10 mouse cellular contexts compared by ENCODE assay signal in the genomic region with DNA sequence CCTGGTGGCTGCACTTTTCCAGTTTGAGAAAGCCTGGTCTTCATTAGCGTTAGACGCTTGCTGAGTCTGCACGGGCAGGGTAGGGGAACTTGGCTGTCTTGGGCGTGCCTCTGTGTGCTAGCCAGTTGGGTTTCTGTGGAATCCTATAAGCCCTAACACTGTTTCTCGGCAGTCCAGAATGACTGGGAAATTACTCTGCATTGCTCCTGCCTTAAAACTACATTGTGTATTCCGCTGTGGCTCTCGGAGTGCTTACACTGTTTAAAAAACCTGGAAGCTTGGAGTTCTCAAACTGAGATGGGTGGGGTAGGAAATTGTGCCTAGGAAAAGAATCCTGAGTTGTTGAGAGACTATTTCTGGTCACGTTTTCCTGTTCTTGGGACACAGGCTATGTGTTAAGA.
DNase-seq lines count a peak whose midpoint lies in the region; ATAC-seq lines count a peak whose summit lies in the region.
"Had no signal": no experiment of that assay in that cellular context is flagged by ENCODE, and none has a peak within 500 bp of the region (broad histone marks: within the 10 kb centered on the region; RNA-seq: fewer than 3 reads in every experiment).

No protein-coding gene starts in this region.

- no peaks in the 10 kb centered on the region for H3K9me3 ChIP-seq in kidney, embryonic 15.5 days (replicated peaks)
- no peaks in the 10 kb centered on the region for H3K9me3 ChIP-seq in embryonic facial prominence, embryonic 10.5 days
- H3K9me3 ChIP-seq in hindbrain, embryonic 13.5 days: no peaks in the 10 kb centered on the region
- H3K9me3 ChIP-seq: neural tube, embryonic 12.5 days had no signal

- DNase-seq in kidney, adult 18-20 months: no peak
- DNase-seq in embryonic facial prominence, embryonic 10.5 days (ENCODE audit: low spot score): peak; percentile 67
- peak; percentile 18 for DNase-seq in lung, postnatal 14 days
- DNase-seq in layer of hippocampus, adult 18-20 months (ENCODE audit: low spot score in 2 of 2): no peak
- no peak for DNase-seq in frontal cortex, postnatal 14 days (ENCODE audit: low spot score in 2 of 2)
- DNase-seq in layer of hippocampus, adult 9-11 months: no peak
- DNase-seq: cerebellum, adult 18-20 months had no signal

- no peaks in the 10 kb centered on the region for H3K27me3 ChIP-seq in kidney, embryonic 15.5 days
- no peaks in the 10 kb centered on the region for H3K27me3 ChIP-seq in embryonic facial prominence, embryonic 10.5 days (replicated peaks; ENCODE audit: low read depth, poor library complexity, severe bottlenecking)
- no peaks in the 10 kb centered on the region for H3K27me3 ChIP-seq in hindbrain, embryonic 13.5 days
- H3K27me3 ChIP-seq: neural tube, embryonic 12.5 days had no signal

- peaks cover 18% of the 10 kb centered on the region; the same call in 1 of the 2 replicates for H3K36me3 ChIP-seq in kidney, embryonic 15.5 days
- peaks cover 8% of the 10 kb centered on the region for H3K36me3 ChIP-seq in embryonic facial prominence, embryonic 10.5 days (replicated peaks)
- H3K36me3 ChIP-seq in hindbrain, embryonic 13.5 days: peaks cover 16% of the 10 kb centered on the region

- peak overlapping the region; percentile 28; the same call in 1 of the 2 replicates for H3K27ac ChIP-seq in kidney, embryonic 15.5 days
- peak overlapping the region; percentile 72 for H3K27ac ChIP-seq in embryonic facial prominence, embryonic 10.5 days (replicated peaks)
- peak overlapping the region; percentile 23; the same call in 1 of the 2 replicates for H3K27ac ChIP-seq in hindbrain, embryonic 13.5 days
- H3K27ac ChIP-seq: neural tube, embryonic 12.5 days had no signal

- H3K4me2 ChIP-seq in kidney, embryonic 15.5 days: no peak overlapping the region
- no peak overlapping the region for H3K4me2 ChIP-seq in hindbrain, embryonic 13.5 days
- H3K4me2 ChIP-seq: neural tube, embryonic 12.5 days had no signal

- 66% methylated on average over 8 of the region's 8 CpGs for WGBS in kidney, embryonic 15.5 days
- WGBS in embryonic facial prominence, embryonic 10.5 days: 45% methylated on average over 8 of the region's 8 CpGs
- 83% methylated on average over 8 of the region's 8 CpGs for WGBS in hindbrain, embryonic 13.5 days

- no peak overlapping the region for H3K9ac ChIP-seq in kidney, embryonic 15.5 days
- no peak overlapping the region for H3K9ac ChIP-seq in hindbrain, embryonic 13.5 days
- H3K9ac ChIP-seq: neural tube, embryonic 12.5 days had no signal

- no peak overlapping the region for H3K4me3 ChIP-seq in kidney, embryonic 15.5 days (replicated peaks)
- H3K4me3 ChIP-seq in embryonic facial prominence, embryonic 10.5 days: no peak overlapping the region
- no peak overlapping the region for H3K4me3 ChIP-seq in hindbrain, embryonic 13.5 days
- H3K4me3 ChIP-seq: neural tube, embryonic 12.5 days had no signal

- ATAC-seq in kidney, embryonic 15.5 days (replicated peaks; ENCODE audit: low FRiP score): no peak
- ATAC-seq in hindbrain, embryonic 13.5 days (ENCODE audit: low FRiP score): no peak

- 0 out of 2 replicates have a peak, but pooled peaks cover 5% of the 10 kb centered on the region for H3K4me1 ChIP-seq in kidney, embryonic 15.5 days
- peaks cover 38% of the 10 kb centered on the region for H3K4me1 ChIP-seq in embryonic facial prominence, embryonic 10.5 days
- peaks cover 6% of the 10 kb centered on the region for H3K4me1 ChIP-seq in hindbrain, embryonic 13.5 days (replicated peaks)
- H3K4me1 ChIP-seq: neural tube, embryonic 12.5 days had no signal

Comparison
In these comparisons a context has a peak if more than half of its experiments do, and no peak if none do; other contexts are left out.
1. DNase-seq: peak in embryonic facial prominence, embryonic 10.5 days (single experiment) and lung, postnatal 14 days (single experiment); none in kidney, adult 18-20 months (single experiment), layer of hippocampus, adult 18-20 months (0 of 2), frontal cortex, postnatal 14 days (0 of 2) and layer of hippocampus, adult 9-11 months (single experiment).
2. Peak in every context shown above with its lines, with median percentiles within 50 percentile points of each other: H3K27ac ChIP-seq.